8 mouse cellular contexts compared by ENCODE assay signal in genomic region chr7:73537634-73538423, GRCm38 (mm10). TPM values are rescaled to one million over a fixed set of nuclear protein-coding genes. Genes with fewer than 3 reads are reported as not detected.
DNase-seq lines count a peak whose midpoint lies in the region; ATAC-seq and TF ChIP-seq lines count a peak whose summit lies in the region.

No protein-coding gene starts in this region.

- H3K9me3 ChIP-seq in kidney, embryonic 15.5 days (replicated peaks) = no peaks in the 10 kb centered on the region

- DNase-seq in A20 (ENCODE audit: low read depth, low spot score) = peak; percentile 100
- peak; percentile 100 for DNase-seq in heart, adult 9 months (ENCODE audit: low spot score in 2 of 2)
- peak; percentile 100 for DNase-seq in liver
- peak; percentile 100 for DNase-seq in spleen, postnatal 4 days (ENCODE audit: low spot score in 2 of 2)

- peak; percentile 99 for ATAC-seq in kidney, embryonic 15.5 days (replicated peaks; ENCODE audit: low FRiP score)
- ATAC-seq in monocyte, adult 5-6 weeks (replicated peaks; ENCODE audit: insufficient number of reproducible peaks, low FRiP score, low TSS enrichment, poor library complexity, severe bottlenecking) = peak; percentile 93

- peak overlapping the region; percentile 57 for H3K4me2 ChIP-seq in kidney, embryonic 15.5 days

- WGBS in kidney, embryonic 15.5 days = under 1% methylated on average over 46 of the region's 46 CpGs

- H3K4me1 ChIP-seq in bone marrow macrophage, adult 2 months (ENCODE audit: control insufficient read depth, insufficient read depth, low read length) = peaks cover 24% of the 10 kb centered on the region
- H3K4me1 ChIP-seq in embryonic fibroblast, embryonic 13.5 days (ENCODE audit: control insufficient read depth, insufficient read depth, low read length) = peaks cover 20% of the 10 kb centered on the region
- peaks cover 37% of the 10 kb centered on the region for H3K4me1 ChIP-seq in kidney, embryonic 15.5 days

- no peak for TF ChIP-seq CTCF in bone marrow macrophage, adult 2 months (IDR thresholded peaks at IDR 0.05; ENCODE audit: low read depth, low read length)
- no peak for TF ChIP-seq CTCF in embryonic fibroblast, embryonic 13.5 days (IDR thresholded peaks at IDR 0.05; ENCODE audit: borderline replicate concordance, insufficient read depth, low read length)

- H3K36me3 ChIP-seq in kidney, embryonic 15.5 days = peaks cover 16% of the 10 kb centered on the region

- H3K4me3 ChIP-seq in bone marrow macrophage, adult 2 months (ENCODE audit: insufficient read depth, low read length) = peak overlapping the region; percentile 64
- peak overlapping the region; percentile 51 for H3K4me3 ChIP-seq in embryonic fibroblast, embryonic 13.5 days (ENCODE audit: insufficient read depth, low read length)
- H3K4me3 ChIP-seq in kidney, embryonic 15.5 days (replicated peaks) = peak overlapping the region; percentile 49

- TF ChIP-seq POLR2A in bone marrow macrophage, adult 2 months (IDR thresholded peaks at IDR 0.05; ENCODE audit: borderline replicate concordance, low read depth, low read length) = peak; percentile 77; the same call in 1 of the 2 replicates
- peak; percentile 93 for TF ChIP-seq POLR2A in embryonic fibroblast, embryonic 13.5 days (IDR thresholded peaks at IDR 0.05; ENCODE audit: low read depth, low read length)

- no peaks in the 10 kb centered on the region for H3K27me3 ChIP-seq in kidney, embryonic 15.5 days

- H3K27ac ChIP-seq in bone marrow macrophage, adult 2 months (ENCODE audit: insufficient read depth, low read depth, low read length) = peak overlapping the region; percentile 97
- H3K27ac ChIP-seq in embryonic fibroblast, embryonic 13.5 days (ENCODE audit: insufficient read depth, low read length) = peak overlapping the region; percentile 94
- H3K27ac ChIP-seq in kidney, embryonic 15.5 days = peak overlapping the region; percentile 96

- H3K9ac ChIP-seq in kidney, embryonic 15.5 days = peak overlapping the region; percentile 48

RNA-seq across cellular contexts. Expression of gene Chd2, which starts 3.8 kb away (rescaled TPM):
- polyA plus RNA-seq in bone marrow macrophage, adult 2 months (2012; ENCODE audit: insufficient read depth, insufficient read length, missing spikeins) = 44.4 and 47.9 TPM in 2 replicates
- 45.2 and 51.4 TPM in 2 replicates for polyA plus RNA-seq in embryonic fibroblast, embryonic 13.5 days (2011; ENCODE audit: insufficient read length, low read depth, missing spikeins)
- 56.6 and 61.7 TPM in 2 replicates for polyA plus RNA-seq in kidney, embryonic 15.5 days (2015; fragmentation: Nextera tagmentation; extraction: Ambion mirVana)
- total RNA-seq in monocyte, adult 5-6 weeks (2017) = 241 to 361 TPM (median 252 TPM) in 3 replicates

Comparison
In these comparisons a context has a peak if more than half of its experiments do, and no peak if none do; other contexts are left out.
1. Peak in every context shown above with its lines: DNase-seq, ATAC-seq, H3K4me3 ChIP-seq and H3K27ac ChIP-seq.